Mouse (Mus musculus): ENCODE measurements at regions not wholly inside any gene's neighbourhood (a gene's known extent, or its start where the extent isn't known, plus 50 kb on each side); places are given as distances from the start of the nearest gene placed in this dataset.

- H3K27me3 ChIP-seq (ENCODE audit: control insufficient read depth, insufficient read depth, low read length), result no peaks in the 10 kb centered on the region
- no peaks in the 10 kb centered on the region for H3K4me1 ChIP-seq (ENCODE audit: control insufficient read depth, insufficient read depth, low read length)
- no peak for ATAC-seq (ENCODE audit: insufficient number of reproducible peaks, insufficient read depth, low FRiP score, low read depth)
- H3K27ac ChIP-seq (ENCODE audit: low read length), result no peak overlapping the region
- H3K36me3 ChIP-seq (ENCODE audit: control insufficient read depth, insufficient read depth, low read length), result no peaks in the 10 kb centered on the region
- no peak overlapping the region for H3K9ac ChIP-seq (replicated peaks; ENCODE audit: low read depth, low read length)
- no peaks in the 10 kb centered on the region for H3K9me3 ChIP-seq (ENCODE audit: control insufficient read depth, low read depth, low read length)
- WGBS, result 84% methylated on average over 6 of the region's 6 CpGs
- no peak overlapping the region for H3K4me2 ChIP-seq (replicated peaks; ENCODE audit: low read depth, low read length)
- no peak overlapping the region for H3K4me3 ChIP-seq (ENCODE audit: low read depth, low read length)
Measured at GRCm38 (mm10) chr10:66743254-66743653, 352.7 kb upstream of the Jmjd1c start.

GRCm38 (mm10) chr10:66745871-66746270 is 350.1 kb upstream of the Jmjd1c start:
- Histone ChIP-seq H3K9me3 (ENCODE audit: control insufficient read depth, low read depth, low read length) (no peaks in the 10 kb centered on the region), H3K27me3 (ENCODE audit: control insufficient read depth, insufficient read depth, low read length) (no peaks in the 10 kb centered on the region), H3K9ac (replicated peaks; ENCODE audit: low read depth, low read length) (no peak overlapping the region), H3K4me2 (replicated peaks; ENCODE audit: low read depth, low read length) (no peak overlapping the region), H3K36me3 (ENCODE audit: control insufficient read depth, insufficient read depth, low read length) (no peaks in the 10 kb centered on the region), H3K27ac (ENCODE audit: low read length) (no peak overlapping the region), H3K4me3 (ENCODE audit: low read depth, low read length) (no peak overlapping the region), H3K4me1 (ENCODE audit: control insufficient read depth, insufficient read depth, low read length) (no peaks in the 10 kb centered on the region)
- ATAC-seq (ENCODE audit: insufficient number of reproducible peaks, insufficient read depth, low FRiP score, low read depth), result no peak
- WGBS, result 93% methylated on average over 10 of the region's 10 CpGs

- WGBS, result 74% methylated on average over 7 of the region's 7 CpGs
- Histone ChIP-seq H3K4me1 (ENCODE audit: control insufficient read depth, insufficient read depth, low read length) (no peaks in the 10 kb centered on the region), H3K27me3 (ENCODE audit: control insufficient read depth, insufficient read depth, low read length) (no peaks in the 10 kb centered on the region), H3K36me3 (ENCODE audit: control insufficient read depth, insufficient read depth, low read length) (no peaks in the 10 kb centered on the region), H3K4me2 (replicated peaks; ENCODE audit: low read depth, low read length) (no peak overlapping the region), H3K27ac (ENCODE audit: low read length) (no peak overlapping the region), H3K9ac (replicated peaks; ENCODE audit: low read depth, low read length) (no peak overlapping the region), H3K9me3 (ENCODE audit: control insufficient read depth, low read depth, low read length) (no peaks in the 10 kb centered on the region), H3K4me3 (ENCODE audit: low read depth, low read length) (no peak overlapping the region)
- ATAC-seq (ENCODE audit: insufficient number of reproducible peaks, insufficient read depth, low FRiP score, low read depth), result no peak
Measured at GRCm38 (mm10) chr10:66752237-66752810, 343.6 kb upstream of the Jmjd1c start.

- no peak for ATAC-seq (ENCODE audit: insufficient number of reproducible peaks, insufficient read depth, low FRiP score, low read depth)
- no peak overlapping the region for H3K4me3 ChIP-seq (ENCODE audit: low read depth, low read length)
- no peaks in the 10 kb centered on the region for H3K9me3 ChIP-seq (ENCODE audit: control insufficient read depth, low read depth, low read length)
- no peaks in the 10 kb centered on the region for H3K36me3 ChIP-seq (ENCODE audit: control insufficient read depth, insufficient read depth, low read length)
- no peaks in the 10 kb centered on the region for H3K27me3 ChIP-seq (ENCODE audit: control insufficient read depth, insufficient read depth, low read length)
- no peaks in the 10 kb centered on the region for H3K4me1 ChIP-seq (ENCODE audit: control insufficient read depth, insufficient read depth, low read length)
- 86% methylated on average over 4 of the region's 4 CpGs for WGBS
- no peak overlapping the region for H3K4me2 ChIP-seq (replicated peaks; ENCODE audit: low read depth, low read length)
- no peak overlapping the region for H3K9ac ChIP-seq (replicated peaks; ENCODE audit: low read depth, low read length)
- no peak overlapping the region for H3K27ac ChIP-seq (ENCODE audit: low read length)
Measured at GRCm38 (mm10) chr10:66756866-66757265, 339.1 kb upstream of the Jmjd1c start.

- Histone ChIP-seq H3K36me3 (ENCODE audit: control insufficient read depth, insufficient read depth, low read length) (no peaks in the 10 kb centered on the region), H3K9ac (replicated peaks; ENCODE audit: low read depth, low read length) (no peak overlapping the region), H3K27me3 (ENCODE audit: control insufficient read depth, insufficient read depth, low read length) (no peaks in the 10 kb centered on the region), H3K27ac (ENCODE audit: low read length) (no peak overlapping the region), H3K9me3 (ENCODE audit: control insufficient read depth, low read depth, low read length) (peaks cover 15% of the 10 kb centered on the region; the same call in 1 of the 2 replicates), H3K4me3 (ENCODE audit: low read depth, low read length) (no peak overlapping the region), H3K4me1 (ENCODE audit: control insufficient read depth, insufficient read depth, low read length) (no peaks in the 10 kb centered on the region), H3K4me2 (replicated peaks; ENCODE audit: low read depth, low read length) (no peak overlapping the region)
- no peak for ATAC-seq (ENCODE audit: insufficient number of reproducible peaks, insufficient read depth, low FRiP score, low read depth)
- 35% methylated on average over 21 of the region's 21 CpGs for whole genome bisulfite sequencing
Measured at GRCm38 (mm10) chr10:66770161-66771030, 325.5 kb upstream of the Jmjd1c start.

GRCm38 (mm10) chr10:66780335-66781170 is 315.4 kb upstream of the Jmjd1c start:
- Histone ChIP-seq H3K4me3 (ENCODE audit: low read depth, low read length) (no peak overlapping the region), H3K27ac (ENCODE audit: low read length) (peak overlapping the region; percentile 39; the same call in 1 of the 2 replicates), H3K4me2 (replicated peaks; ENCODE audit: low read depth, low read length) (no peak overlapping the region), H3K9ac (replicated peaks; ENCODE audit: low read depth, low read length) (no peak overlapping the region), H3K36me3 (ENCODE audit: control insufficient read depth, insufficient read depth, low read length) (no peaks in the 10 kb centered on the region), H3K9me3 (ENCODE audit: control insufficient read depth, low read depth, low read length) (no peaks in the 10 kb centered on the region), H3K27me3 (ENCODE audit: control insufficient read depth, insufficient read depth, low read length) (no peaks in the 10 kb centered on the region), H3K4me1 (ENCODE audit: control insufficient read depth, insufficient read depth, low read length) (no peaks in the 10 kb centered on the region)
- WGBS, result 68% methylated on average over 11 of the region's 11 CpGs
- peak; percentile 56; the same call in 1 of the 2 replicates for ATAC-seq (ENCODE audit: insufficient number of reproducible peaks, insufficient read depth, low FRiP score, low read depth)

- Histone ChIP-seq H3K4me1 (ENCODE audit: control insufficient read depth, insufficient read depth, low read length) (no peaks in the 10 kb centered on the region), H3K36me3 (ENCODE audit: control insufficient read depth, insufficient read depth, low read length) (no peaks in the 10 kb centered on the region), H3K4me3 (ENCODE audit: low read depth, low read length) (no peak overlapping the region), H3K9ac (replicated peaks; ENCODE audit: low read depth, low read length) (no peak overlapping the region), H3K4me2 (replicated peaks; ENCODE audit: low read depth, low read length) (no peak overlapping the region), H3K27me3 (ENCODE audit: control insufficient read depth, insufficient read depth, low read length) (no peaks in the 10 kb centered on the region), H3K9me3 (ENCODE audit: control insufficient read depth, low read depth, low read length) (no peaks in the 10 kb centered on the region), H3K27ac (ENCODE audit: low read length) (0 out of 2 replicates have a peak overlapping the region, but pooled peaks have one; percentile 15)
- no peak for ATAC-seq (ENCODE audit: insufficient number of reproducible peaks, insufficient read depth, low FRiP score, low read depth)
- 37% methylated on average over 1 of the region's 1 CpGs for WGBS
Measured at GRCm38 (mm10) chr10:66781171-66781510, 314.8 kb upstream of the Jmjd1c start.

- WGBS, result 93% methylated on average over 5 of the region's 5 CpGs
- no peak for ATAC-seq (ENCODE audit: insufficient number of reproducible peaks, insufficient read depth, low FRiP score, low read depth)
- H3K27me3 ChIP-seq (ENCODE audit: control insufficient read depth, insufficient read depth, low read length), result no peaks in the 10 kb centered on the region
Measured at GRCm38 (mm10) chr10:66782025-66782424, 313.9 kb upstream of the Jmjd1c start.

More at GRCm38 (mm10) chr10:66782025-66782424, 313.9 kb upstream of the Jmjd1c start:
- Histone ChIP-seq H3K9ac (replicated peaks; ENCODE audit: low read depth, low read length) (no peak overlapping the region), H3K36me3 (ENCODE audit: control insufficient read depth, insufficient read depth, low read length) (no peaks in the 10 kb centered on the region), H3K4me2 (replicated peaks; ENCODE audit: low read depth, low read length) (no peak overlapping the region), H3K4me3 (ENCODE audit: low read depth, low read length) (no peak overlapping the region), H3K27ac (ENCODE audit: low read length) (no peak overlapping the region), H3K9me3 (ENCODE audit: control insufficient read depth, low read depth, low read length) (no peaks in the 10 kb centered on the region), H3K4me1 (ENCODE audit: control insufficient read depth, insufficient read depth, low read length) (no peaks in the 10 kb centered on the region)

Data from stomach, embryonic 14.5 days (tissue).